Mouse (Mus musculus) G1E (cell line): Measurements from ENCODE around the gene Cd209c.

ENCODE experiments used
- CTCF ChIP-seq: IDR thresholded peaks from 2 replicates; pipeline ENCODE4 v1.5.1; 2012; ENCODE audit warnings: low read depth, low read length, inconsistent platforms, mixed read lengths
- GATA1 ChIP-seq: IDR thresholded peaks from 2 replicates; pipeline ENCODE4 v1.6.1; 2012; ENCODE audit warnings: borderline replicate concordance, low read length, inconsistent platforms, mixed read lengths
- GATA2 ChIP-seq: IDR thresholded peaks from 2 replicates; pipeline ENCODE4 v1.6.1; 2012; ENCODE audit warnings: low read depth, low read length, inconsistent platforms, borderline replicate concordance
- POLR2AphosphoS5 ChIP-seq: IDR thresholded peaks from 2 replicates; pipeline ENCODE4 v1.6.1; 2012; ENCODE audit warnings: low read depth, low read length, inconsistent platforms; ENCODE audit not compliant: insufficient replicate concordance
- TAL1 ChIP-seq: conservative IDR thresholded peaks from 2 replicates; pipeline ENCODE4 v1.6.1; 2012; ENCODE audit warnings: low read depth, low read length, inconsistent platforms, mixed read lengths

DNA sequence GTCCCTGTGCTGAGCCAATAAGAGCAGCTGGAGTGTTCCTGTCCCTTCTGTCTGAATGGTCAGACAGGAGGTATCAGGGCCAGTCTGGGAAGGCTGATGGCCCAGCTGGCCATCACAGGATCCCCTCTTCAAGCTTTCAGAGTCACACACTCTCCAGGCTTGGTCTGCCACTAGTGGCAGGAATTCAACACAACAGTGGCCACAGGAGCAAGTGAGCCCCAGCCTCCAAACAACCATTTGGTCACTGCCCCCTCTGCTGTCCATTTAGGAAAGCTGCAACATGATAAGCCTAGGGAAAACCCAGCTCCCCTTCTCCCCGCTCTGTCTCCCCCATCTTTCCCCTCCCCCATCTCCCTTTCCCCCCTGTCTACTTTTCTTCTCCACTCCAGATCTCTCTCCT is 1.5 kb upstream of the Cd209c start:
- TF ChIP-seq CTCF, result no peak
- no peak for TF ChIP-seq TAL1
- no peak for TF ChIP-seq GATA1
- no peak for TF ChIP-seq POLR2AphosphoS5
- no peak for TF ChIP-seq GATA2
